Mouse (Mus musculus): ENCODE data around the gene Clcnkb. TPM values are rescaled to one million over a fixed set of nuclear protein-coding genes. Genes with fewer than 3 reads are reported as not detected.

The Clcnkb gene
- total and polyA plus RNA-seq, 2 experiments from 2014 or later, result 0.27 TPM; not detected in 1

- H3K4me3 ChIP-seq (ENCODE audit: low read depth, low read length), result no peak overlapping the region
- DNase-seq (ENCODE audit: low spot score) (peak; percentile 33), ATAC-seq (ENCODE audit: low FRiP score) (no peak)
- no peak overlapping the region for H3K4me2 ChIP-seq (ENCODE audit: low read depth, low read length, poor library complexity, severe bottlenecking)
- no peak overlapping the region for H3K27ac ChIP-seq (ENCODE audit: low read depth, low read length)
- no peaks in the 10 kb centered on the region for H3K4me1 ChIP-seq (ENCODE audit: insufficient read depth, low read length)
- no peaks in the 10 kb centered on the region for H3K27me3 ChIP-seq (ENCODE audit: insufficient read depth, low read length)
- no peak overlapping the region for H3K9ac ChIP-seq (replicated peaks; ENCODE audit: low read length, poor library complexity, severe bottlenecking)
- peak; percentile 70 for TF ChIP-seq CTCF (IDR thresholded peaks at IDR 0.05)
- H3K36me3 ChIP-seq (ENCODE audit: insufficient read depth, low read length), result no peaks in the 10 kb centered on the region
- no peaks in the 10 kb centered on the region for H3K9me3 ChIP-seq (ENCODE audit: low read length)
- 48% methylated on average over 14 of the region's 14 CpGs for WGBS
Measured at GRCm38 (mm10) chr4:141406516-141407299, 9.1 kb downstream of the Clcnkb start.

- Histone ChIP-seq H3K27ac (ENCODE audit: low read depth, low read length) (no peak overlapping the region), H3K4me1 (ENCODE audit: insufficient read depth, low read length) (no peaks in the 10 kb centered on the region), H3K36me3 (ENCODE audit: insufficient read depth, low read length) (no peaks in the 10 kb centered on the region), H3K4me3 (ENCODE audit: low read depth, low read length) (no peak overlapping the region), H3K9me3 (ENCODE audit: low read length) (no peaks in the 10 kb centered on the region), H3K9ac (replicated peaks; ENCODE audit: low read length, poor library complexity, severe bottlenecking) (no peak overlapping the region), H3K27me3 (ENCODE audit: insufficient read depth, low read length) (no peaks in the 10 kb centered on the region), H3K4me2 (ENCODE audit: low read depth, low read length, poor library complexity, severe bottlenecking) (no peak overlapping the region)
- ATAC-seq (ENCODE audit: low FRiP score), result no peak
- DNase-seq (ENCODE audit: low spot score), result no peak
- 77% methylated on average over 3 of the region's 3 CpGs for WGBS
- no peak for TF ChIP-seq CTCF (IDR thresholded peaks at IDR 0.05)
Measured at GRCm38 (mm10) chr4:141405314-141405622, 10.5 kb downstream of the Clcnkb start.

GRCm38 (mm10) chr4:141404518-141405313, 11.1 kb downstream of the Clcnkb start:
- peak overlapping the region; percentile 49 for H3K4me2 ChIP-seq (ENCODE audit: low read depth, low read length, poor library complexity, severe bottlenecking)
- TF ChIP-seq CTCF (IDR thresholded peaks at IDR 0.05), result peak; percentile 99
- no peaks in the 10 kb centered on the region for H3K4me1 ChIP-seq (ENCODE audit: insufficient read depth, low read length)
- no peaks in the 10 kb centered on the region for H3K36me3 ChIP-seq (ENCODE audit: insufficient read depth, low read length)
- peak; percentile 82 for DNase-seq (ENCODE audit: low spot score)
- H3K9ac ChIP-seq (replicated peaks; ENCODE audit: low read length, poor library complexity, severe bottlenecking), result peak overlapping the region; percentile 57
- WGBS, result 15% methylated on average over 15 of the region's 15 CpGs
- peak overlapping the region; percentile 15 for H3K4me3 ChIP-seq (ENCODE audit: low read depth, low read length)
- no peak overlapping the region; the same call in 1 of the 2 replicates for H3K27ac ChIP-seq (ENCODE audit: low read depth, low read length)
- peak; percentile 68 for ATAC-seq (ENCODE audit: low FRiP score)
- H3K27me3 ChIP-seq (ENCODE audit: insufficient read depth, low read length), result no peaks in the 10 kb centered on the region
- H3K9me3 ChIP-seq (ENCODE audit: low read length), result no peaks in the 10 kb centered on the region

DNA sequence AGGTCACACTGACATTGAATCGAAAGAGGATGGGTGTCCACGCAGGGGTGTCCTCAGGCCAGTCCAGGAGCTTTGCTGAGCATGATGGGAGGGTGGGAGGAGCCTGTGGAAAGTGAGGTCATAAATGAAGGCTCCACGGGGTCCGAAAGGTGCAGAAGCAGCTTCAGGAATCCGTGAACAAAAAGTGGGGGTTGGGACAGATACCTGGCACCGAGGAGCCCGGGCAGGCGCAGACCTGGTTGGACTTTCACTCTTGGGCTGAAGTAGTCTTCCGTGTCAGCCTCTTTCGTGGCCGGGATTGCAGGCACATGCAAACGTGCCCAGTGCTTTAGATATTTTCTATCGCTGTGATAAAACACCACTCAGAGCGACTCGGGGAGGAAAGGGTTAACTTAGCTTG, 15.6 kb downstream of the Clcnkb start:
- no peaks in the 10 kb centered on the region for H3K27me3 ChIP-seq (ENCODE audit: insufficient read depth, low read length)
- ATAC-seq (ENCODE audit: low FRiP score) (no peak), DNase-seq (ENCODE audit: low spot score) (no peak)
- H3K4me2 ChIP-seq (ENCODE audit: low read depth, low read length, poor library complexity, severe bottlenecking), result no peak overlapping the region
- H3K4me1 ChIP-seq (ENCODE audit: insufficient read depth, low read length), result no peaks in the 10 kb centered on the region
- no peaks in the 10 kb centered on the region for H3K36me3 ChIP-seq (ENCODE audit: insufficient read depth, low read length)
- TF ChIP-seq CTCF (IDR thresholded peaks at IDR 0.05), result no peak
- H3K27ac ChIP-seq (ENCODE audit: low read depth, low read length), result no peak overlapping the region
- 88% methylated on average over 15 of the region's 15 CpGs for WGBS
- no peaks in the 10 kb centered on the region for H3K9me3 ChIP-seq (ENCODE audit: low read length)
- no peak overlapping the region for H3K9ac ChIP-seq (replicated peaks; ENCODE audit: low read length, poor library complexity, severe bottlenecking)
- H3K4me3 ChIP-seq (ENCODE audit: low read depth, low read length), result no peak overlapping the region

GRCm38 (mm10) chr4:141398545-141398944, 17.3 kb downstream of the Clcnkb start, which contains the start of gene Clcnka:
Gene Clcnka (minus strand): TSS chr4:141398724.
- ATAC-seq (ENCODE audit: low FRiP score), result no peak
- 65% methylated on average over 12 of the region's 12 CpGs for WGBS
- no peaks in the 10 kb centered on the region for H3K4me1 ChIP-seq (ENCODE audit: insufficient read depth, low read length)
- H3K27ac ChIP-seq (ENCODE audit: low read depth, low read length), result no peak within 1 kb of the TSS
- no peaks in the 10 kb centered on the region for H3K36me3 ChIP-seq (ENCODE audit: insufficient read depth, low read length)
- no peaks in the 10 kb centered on the region for H3K9me3 ChIP-seq (ENCODE audit: low read length)
- H3K4me2 ChIP-seq (ENCODE audit: low read depth, low read length, poor library complexity, severe bottlenecking), result no peak within 1 kb of the TSS
- no peak for DNase-seq (ENCODE audit: low spot score)
- TF ChIP-seq CTCF (IDR thresholded peaks at IDR 0.05), result no peak
- no peak within 1 kb of the TSS for H3K4me3 ChIP-seq (ENCODE audit: low read depth, low read length)
- no peaks in the 10 kb centered on the region for H3K27me3 ChIP-seq (ENCODE audit: insufficient read depth, low read length)
- no peak within 1 kb of the TSS for H3K9ac ChIP-seq (replicated peaks; ENCODE audit: low read length, poor library complexity, severe bottlenecking)

DNA sequence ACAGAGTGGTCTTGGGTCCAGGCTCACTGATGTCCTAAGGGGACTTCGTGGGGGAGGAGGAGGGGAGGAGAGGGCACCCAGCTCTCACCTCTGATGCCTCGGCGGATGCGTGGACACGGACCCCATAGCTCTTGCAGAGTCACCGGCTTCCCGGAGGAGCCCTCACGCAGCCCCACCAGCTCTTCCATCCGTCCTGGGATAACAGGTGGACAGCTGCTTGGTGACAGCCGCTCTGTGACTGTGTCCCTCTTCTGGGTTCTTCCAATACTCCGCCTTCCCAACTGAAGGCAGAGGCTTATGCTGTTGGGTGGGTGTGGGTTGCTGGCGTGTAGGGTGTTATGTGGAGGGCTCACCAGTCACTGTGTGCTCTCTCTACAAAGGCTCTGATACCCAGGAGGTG, 18.0 kb downstream of the Clcnkb start:
- H3K4me1 ChIP-seq (ENCODE audit: insufficient read depth, low read length), result no peaks in the 10 kb centered on the region
- WGBS, result 77% methylated on average over 12 of the region's 12 CpGs
- no peak overlapping the region for H3K27ac ChIP-seq (ENCODE audit: low read depth, low read length)
- no peaks in the 10 kb centered on the region for H3K27me3 ChIP-seq (ENCODE audit: insufficient read depth, low read length)
- H3K9me3 ChIP-seq (ENCODE audit: low read length), result no peaks in the 10 kb centered on the region
- no peaks in the 10 kb centered on the region for H3K36me3 ChIP-seq (ENCODE audit: insufficient read depth, low read length)
- ATAC-seq (ENCODE audit: low FRiP score), result no peak
- no peak for DNase-seq (ENCODE audit: low spot score)
- H3K4me2 ChIP-seq (ENCODE audit: low read depth, low read length, poor library complexity, severe bottlenecking), result no peak overlapping the region
- no peak for TF ChIP-seq CTCF (IDR thresholded peaks at IDR 0.05)
- H3K4me3 ChIP-seq (ENCODE audit: low read depth, low read length), result no peak overlapping the region
- H3K9ac ChIP-seq (replicated peaks; ENCODE audit: low read length, poor library complexity, severe bottlenecking), result no peak overlapping the region
